Mouse (Mus musculus): Measurements from ENCODE around the gene Gch1.

DNA sequence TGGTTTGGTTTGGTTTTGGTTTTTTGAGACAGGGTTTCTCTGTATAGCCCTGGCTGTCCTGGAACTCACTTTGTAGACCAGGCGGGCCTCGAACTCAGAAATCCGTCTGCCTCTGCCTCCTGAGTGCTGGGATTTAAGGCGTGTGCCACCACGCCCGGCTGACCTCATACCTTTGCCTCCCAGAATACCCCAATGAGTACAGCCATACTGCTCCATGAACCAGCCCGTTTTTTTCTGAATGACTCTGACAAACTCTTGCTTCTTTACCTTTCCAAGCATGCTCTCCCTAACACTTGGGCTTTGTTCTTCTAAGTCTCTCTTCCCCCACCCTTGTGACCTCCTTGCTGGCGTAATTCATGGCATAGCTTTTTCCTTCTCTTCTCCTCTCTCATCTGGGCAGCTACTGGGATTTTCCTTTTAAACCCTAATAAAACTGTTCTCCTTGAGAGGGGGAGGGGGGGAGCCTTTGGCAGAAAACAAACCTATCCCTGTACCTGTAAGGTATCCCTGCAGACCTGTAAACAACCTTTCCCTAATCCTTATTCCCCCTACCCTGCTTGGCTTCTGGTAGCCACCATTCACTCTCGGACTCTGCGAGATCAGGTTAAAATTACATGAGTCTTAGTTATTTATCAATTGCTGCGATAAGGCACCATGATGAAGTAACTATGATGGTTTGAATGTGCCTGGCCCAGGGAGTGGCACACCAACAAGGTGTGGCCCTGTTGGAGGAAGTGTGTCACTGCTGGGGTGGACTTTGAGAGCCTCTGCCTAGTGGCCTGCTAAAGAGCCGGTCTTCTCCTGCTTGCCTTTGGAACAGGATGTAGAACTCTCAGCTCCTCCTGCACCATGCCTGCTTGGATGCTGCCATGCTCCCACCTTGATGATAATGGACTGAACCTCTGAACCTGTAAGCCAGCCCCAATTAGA, 19.6 kb upstream of the Gch1 start:
- TF ChIP-seq CTCF (IDR thresholded peaks at IDR 0.05; ENCODE audit: low read depth, low read length) (no peak), TAL1 (conservative IDR thresholded peaks at IDR 0.05; ENCODE audit: low read depth, low read length) (no peak), POLR2AphosphoS5 (IDR thresholded peaks at IDR 0.05; ENCODE audit: insufficient replicate concordance, low read depth, low read length) (no peak), GATA1 (IDR thresholded peaks at IDR 0.05; ENCODE audit: borderline replicate concordance, low read length) (no peak), GATA2 (IDR thresholded peaks at IDR 0.05; ENCODE audit: borderline replicate concordance, low read depth, low read length) (no peak)

All from G1E (cell line).